Mouse (Mus musculus) embryonic facial prominence, embryonic 15.5 days (tissue): ENCODE data around the gene Glod4. TPM values are rescaled to one million over a fixed set of nuclear protein-coding genes. Genes with fewer than 3 reads are reported as not detected.
A peak's percentile ranks its signal among the peaks of the same experiment; 100 is the strongest.

Experiments
- ATAC-seq: fragments of 200-750 bp; cut with Nextera tagmentation; 2 replicates; pipeline ENCODE4 v1.8.0; 2017; ENCODE audit warnings: low read depth, moderate TSS enrichment; ENCODE audit not compliant: insufficient number of reproducible peaks, low FRiP score, low TSS enrichment
- H3K27ac ChIP-seq: fragments of 300-500 bp; sonication (generic); replicated peaks from 2 replicates; pipeline ENCODE4 v1.5.1; 2015; ENCODE audit warnings: mild to moderate bottlenecking, inconsistent platforms
- H3K27me3 ChIP-seq: fragments of 300-500 bp; sonication (generic); 2 replicates; pipeline ENCODE4 v1.6.1; 2015; ENCODE audit warnings: inconsistent platforms
- H3K36me3 ChIP-seq: fragments of 300-500 bp; sonication (generic); 2 replicates; pipeline ENCODE4 v1.6.1; 2015; ENCODE audit warnings: mild to moderate bottlenecking, inconsistent platforms
- H3K4me1 ChIP-seq: fragments of 300-500 bp; sonication (generic); 2 replicates; pipeline ENCODE4 v1.6.1; 2015; ENCODE audit warnings: inconsistent platforms
- H3K4me2 ChIP-seq: fragments of 300-500 bp; sonication (generic); replicated peaks from 2 replicates; pipeline ENCODE4 v1.6.1; 2015; ENCODE audit warnings: mild to moderate bottlenecking, inconsistent platforms
- H3K4me3 ChIP-seq: fragments of 300-500 bp; sonication (generic); replicated peaks from 2 replicates; pipeline ENCODE4 v1.5.1; 2015; ENCODE audit warnings: mild to moderate bottlenecking, inconsistent platforms
- H3K9ac ChIP-seq: fragments of 300-500 bp; sonication (generic); 2 replicates; pipeline ENCODE4 v1.6.1; 2015; ENCODE audit warnings: inconsistent platforms
- H3K9me3 ChIP-seq: fragments of 300-500 bp; sonication (generic); replicated peaks from 2 replicates; pipeline ENCODE4 v1.6.1; 2016; ENCODE audit warnings: inconsistent platforms
- WGBS: fragments of 180-500 bp; shearing (Covaris S2); methylation state at CpG from one replicate; pipeline ENCODE4 v1.1.7; 2015; 5-methylcytosine and 5-hydroxymethylcytosine counted together
- polyA plus RNA-seq: library from polyadenylated mRNA; unstranded; fragments of >200 nt; fragmentation: Nextera tagmentation; extraction: Ambion mirVana; gene quantifications from 2 replicates; pipeline ENCODE4 v1.2.1, GENCODE M21; 2015

Glod4 gene
- polyA plus RNA-seq, 1 experiment from 2014 or later = 126 TPM

GRCm38 (mm10) chr11:76278960-76279852, 35.7 kb upstream of the Glod4 start:
- H3K36me3 ChIP-seq = peaks cover 16% of the 10 kb centered on the region; the same call in 1 of the 2 replicates
- H3K9ac ChIP-seq = no peak overlapping the region
- no peaks in the 10 kb centered on the region for H3K9me3 ChIP-seq
- WGBS = 36% methylated on average over 14 of the region's 14 CpGs
- H3K4me2 ChIP-seq = no peak overlapping the region
- H3K27ac ChIP-seq = peak overlapping the region; percentile 86
- no peaks in the 10 kb centered on the region for H3K27me3 ChIP-seq
- H3K4me1 ChIP-seq = peaks cover 21% of the 10 kb centered on the region
- H3K4me3 ChIP-seq = no peak overlapping the region
- peak; percentile 52; the same call in 1 of the 2 replicates for ATAC-seq

- H3K27ac ChIP-seq = no peak overlapping the region
- H3K9ac ChIP-seq = no peak overlapping the region
- no peak overlapping the region for H3K4me2 ChIP-seq
- peaks cover 37% of the 10 kb centered on the region for H3K36me3 ChIP-seq
- H3K4me3 ChIP-seq = no peak overlapping the region
- H3K9me3 ChIP-seq = no peaks in the 10 kb centered on the region
- ATAC-seq = no peak
- H3K27me3 ChIP-seq = no peaks in the 10 kb centered on the region
- 0 out of 2 replicates have a peak, but pooled peaks cover 3% of the 10 kb centered on the region for H3K4me1 ChIP-seq
- WGBS = 67% methylated on average over 4 of the region's 4 CpGs
Measured at GRCm38 (mm10) chr11:76272440-76272839, 28.9 kb upstream of the Glod4 start.

- H3K9me3 ChIP-seq = no peaks in the 10 kb centered on the region
- H3K4me2 ChIP-seq = no peak overlapping the region
- no peak overlapping the region for H3K4me3 ChIP-seq
- peaks cover 16% of the 10 kb centered on the region for H3K4me1 ChIP-seq
- 62% methylated on average over 6 of the region's 6 CpGs for WGBS
- H3K27me3 ChIP-seq = no peaks in the 10 kb centered on the region
- H3K27ac ChIP-seq = peak overlapping the region; percentile 56
- H3K9ac ChIP-seq = no peak overlapping the region
- H3K36me3 ChIP-seq = peaks cover 30% of the 10 kb centered on the region
- ATAC-seq = no peak
Measured at GRCm38 (mm10) chr11:76268521-76269065, 25.1 kb upstream of the Glod4 start.

- no peak overlapping the region for H3K4me2 ChIP-seq
- peaks cover 29% of the 10 kb centered on the region for H3K36me3 ChIP-seq
- H3K9ac ChIP-seq = no peak overlapping the region
- no peaks in the 10 kb centered on the region for H3K9me3 ChIP-seq
- 34% methylated on average over 5 of the region's 5 CpGs for WGBS
- H3K4me1 ChIP-seq = peaks cover 22% of the 10 kb centered on the region
- peak overlapping the region; percentile 56 for H3K27ac ChIP-seq
- ATAC-seq = no peak
- H3K4me3 ChIP-seq = no peak overlapping the region
- H3K27me3 ChIP-seq = no peaks in the 10 kb centered on the region
Measured at GRCm38 (mm10) chr11:76268001-76268459, 24.5 kb upstream of the Glod4 start.

- no peaks in the 10 kb centered on the region for H3K27me3 ChIP-seq
- no peak overlapping the region for H3K4me3 ChIP-seq
- peaks cover 26% of the 10 kb centered on the region for H3K4me1 ChIP-seq
- H3K27ac ChIP-seq = peak overlapping the region; percentile 56; the same call in 1 of the 2 replicates
- ATAC-seq = no peak
- no peak overlapping the region for H3K9ac ChIP-seq
- no peaks in the 10 kb centered on the region for H3K9me3 ChIP-seq
- WGBS = 62% methylated on average over 7 of the region's 7 CpGs
- peaks cover 28% of the 10 kb centered on the region for H3K36me3 ChIP-seq
- H3K4me2 ChIP-seq = no peak overlapping the region
Measured at GRCm38 (mm10) chr11:76267550-76267949, 24.0 kb upstream of the Glod4 start.

GRCm38 (mm10) chr11:76262611-76263351, 19.3 kb upstream of the Glod4 start:
- H3K4me2 ChIP-seq = no peak overlapping the region
- H3K9me3 ChIP-seq = no peaks in the 10 kb centered on the region
- H3K9ac ChIP-seq = no peak overlapping the region
- H3K4me3 ChIP-seq = no peak overlapping the region
- ATAC-seq = 0 out of 2 replicates have a peak, but pooled peaks have one; percentile 27
- no peaks in the 10 kb centered on the region for H3K27me3 ChIP-seq
- 18% methylated on average over 19 of the region's 19 CpGs for WGBS
- no peak overlapping the region for H3K27ac ChIP-seq
- H3K4me1 ChIP-seq = peaks cover 33% of the 10 kb centered on the region
- H3K36me3 ChIP-seq = peaks cover 47% of the 10 kb centered on the region

- Histone ChIP-seq H3K27ac (no peak overlapping the region), H3K4me3 (no peak overlapping the region), H3K36me3 (peaks cover 51% of the 10 kb centered on the region), H3K4me1 (peaks cover 37% of the 10 kb centered on the region), H3K27me3 (no peaks in the 10 kb centered on the region), H3K9me3 (no peaks in the 10 kb centered on the region), H3K9ac (no peak overlapping the region), H3K4me2 (no peak overlapping the region)
- no peak for ATAC-seq
- 76% methylated on average over 12 of the region's 12 CpGs for WGBS
Measured at GRCm38 (mm10) chr11:76261224-76261623, 17.7 kb upstream of the Glod4 start.

GRCm38 (mm10) chr11:76260208-76261050, 16.9 kb upstream of the Glod4 start:
- H3K9ac ChIP-seq = no peak overlapping the region
- peaks cover 44% of the 10 kb centered on the region for H3K4me1 ChIP-seq
- no peak overlapping the region for H3K27ac ChIP-seq
- H3K27me3 ChIP-seq = no peaks in the 10 kb centered on the region
- WGBS = 71% methylated on average over 10 of the region's 10 CpGs
- H3K4me3 ChIP-seq = no peak overlapping the region
- H3K4me2 ChIP-seq = no peak overlapping the region
- ATAC-seq = no peak
- peaks cover 51% of the 10 kb centered on the region for H3K36me3 ChIP-seq
- H3K9me3 ChIP-seq = no peaks in the 10 kb centered on the region

GRCm38 (mm10) chr11:76258511-76258910, 15.0 kb upstream of the Glod4 start:
- WGBS = 81% methylated on average over 6 of the region's 6 CpGs

GRCm38 (mm10) chr11:76257386-76257785, 13.9 kb upstream of the Glod4 start:
- peaks cover 51% of the 10 kb centered on the region for H3K4me1 ChIP-seq
- H3K27me3 ChIP-seq = no peaks in the 10 kb centered on the region
- peaks cover 46% of the 10 kb centered on the region for H3K36me3 ChIP-seq
- no peak overlapping the region for H3K27ac ChIP-seq
- no peak for ATAC-seq
- no peak overlapping the region for H3K4me2 ChIP-seq
- no peak overlapping the region for H3K4me3 ChIP-seq
- 74% methylated on average over 4 of the region's 4 CpGs for WGBS
- no peak overlapping the region for H3K9ac ChIP-seq
- H3K9me3 ChIP-seq = no peaks in the 10 kb centered on the region

More at GRCm38 (mm10) chr11:76258511-76258910, 15.0 kb upstream of the Glod4 start:
- Histone ChIP-seq H3K9ac (no peak overlapping the region), H3K27me3 (no peaks in the 10 kb centered on the region), H3K9me3 (no peaks in the 10 kb centered on the region), H3K4me2 (no peak overlapping the region), H3K4me3 (no peak overlapping the region), H3K4me1 (peaks cover 54% of the 10 kb centered on the region), H3K36me3 (peaks cover 47% of the 10 kb centered on the region), H3K27ac (no peak overlapping the region)
- ATAC-seq = no peak
